Mouse (Mus musculus) heart, embryonic 14.5 days (tissue): ENCODE results near the gene Naa35. TPM values are rescaled to one million over a fixed set of nuclear protein-coding genes. Genes with fewer than 3 reads are reported as not detected.

Experiments used
- ATAC-seq: fragments of 200-750 bp; cut with Nextera tagmentation; 2 replicates; pipeline ENCODE4 v1.8.0; 2017; ENCODE audit warnings: low read depth, moderate TSS enrichment; ENCODE audit not compliant: insufficient number of reproducible peaks, insufficient read depth, low FRiP score
- H3K27ac ChIP-seq, 2 experiments: fragments of 200-500 bp in 1 of 2; fragments of 300-500 bp in 1 of 2; sonication (generic) in 1 of 2; replicated peaks in 1 of 2; 2 replicates each; pipeline ENCODE4 v1.5.1; 2012 to 2014; ENCODE audit warnings: low read depth in 2 of 2, low read length in 2 of 2, control low read depth in 1 of 2, mild to moderate bottlenecking in 1 of 2, mixed read lengths in 1 of 2; ENCODE audit not compliant: control insufficient read depth in 1 of 2, insufficient read depth in 1 of 2
- H3K27me3 ChIP-seq: fragments of 300-500 bp; sonication (generic); 2 replicates; pipeline ENCODE4 v1.6.1; 2014; ENCODE audit warnings: mild to moderate bottlenecking, low read length, control low read depth; ENCODE audit not compliant: control insufficient read depth, insufficient read depth
- H3K36me3 ChIP-seq: fragments of 300-500 bp; sonication (generic); 2 replicates; pipeline ENCODE4 v1.6.1; 2014; ENCODE audit warnings: mild to moderate bottlenecking, control low read depth, low read length, mixed read lengths; ENCODE audit not compliant: control insufficient read depth, insufficient read depth
- H3K4me1 ChIP-seq, 2 experiments: fragments of 200-500 bp in 1 of 2; fragments of 300-500 bp in 1 of 2; sonication (generic) in 1 of 2; 2 replicates each; pipeline ENCODE4 v1.6.1; 2012 to 2014; ENCODE audit warnings: low read length in 2 of 2, control low read depth in 1 of 2, mixed read lengths in 1 of 2; ENCODE audit not compliant: control insufficient read depth in 2 of 2, insufficient read depth in 2 of 2
- H3K4me2 ChIP-seq: fragments of 300-500 bp; sonication (generic); 2 replicates; pipeline ENCODE4 v1.6.1; 2014; ENCODE audit warnings: mild to moderate bottlenecking, low read length
- H3K4me3 ChIP-seq, 2 experiments: fragments of 200-500 bp in 1 of 2; fragments of 300-500 bp in 1 of 2; sonication (generic) in 1 of 2; 2 replicates each; pipeline ENCODE4 v1.5.1; 2012 to 2014; ENCODE audit warnings: low read length in 2 of 2, mild to moderate bottlenecking in 2 of 2, control low read depth in 1 of 2, low read depth in 1 of 2, moderate library complexity in 1 of 2; ENCODE audit not compliant: control insufficient read depth in 1 of 2, insufficient read depth in 1 of 2
- H3K9ac ChIP-seq: fragments of 300-500 bp; sonication (generic); 2 replicates; pipeline ENCODE4 v1.6.1; 2014; ENCODE audit warnings: mild to moderate bottlenecking, low read length
- H3K9me3 ChIP-seq: fragments of 300-500 bp; sonication (generic); 2 replicates; pipeline ENCODE4 v1.6.1; 2016; ENCODE audit warnings: low read length, control low read depth; ENCODE audit not compliant: control insufficient read depth
- WGBS: fragments of 180-500 bp; shearing (Covaris S2); extraction: QIAGEN DNeasy Blood & Tissue Kit; methylation state at CpG from one replicate; pipeline ENCODE4 v1.1.7; 2014; 5-methylcytosine and 5-hydroxymethylcytosine counted together
- polyA plus RNA-seq: library from polyadenylated mRNA; unstranded; fragments of >200 nt; fragmentation: Nextera tagmentation; extraction: Ambion mirVana; gene quantifications from 2 replicates; pipeline ENCODE4 v1.2.1, GENCODE M21; 2014

Naa35 gene
- polyA plus RNA-seq, 1 experiment from 2014 or later = 70.3 TPM

DNA sequence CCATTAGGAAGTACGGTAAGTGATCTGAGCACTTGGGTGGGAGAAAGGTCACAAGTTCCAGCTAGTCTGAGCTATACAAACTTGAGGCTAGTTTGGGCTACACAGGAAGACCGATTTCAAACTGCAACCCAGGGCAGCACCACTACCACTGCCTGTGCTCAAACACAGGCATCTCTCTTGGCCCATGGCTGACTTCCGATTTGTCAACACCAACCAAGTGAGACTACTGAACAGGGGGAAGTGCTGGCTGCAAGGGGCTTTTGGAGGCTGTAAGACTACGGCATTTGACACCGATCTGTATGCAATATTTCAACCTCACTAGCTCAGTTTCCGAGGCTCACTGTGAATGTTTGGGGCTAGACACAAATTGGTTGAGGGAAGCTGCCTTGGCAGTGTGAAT is 62.4 kb downstream of the Naa35 start:
- H3K4me1 ChIP-seq = peaks cover 18 to 27% of the 10 kb centered on the region in 2 experiments
- H3K9me3 ChIP-seq = no peaks in the 10 kb centered on the region
- no peak overlapping the region for H3K4me2 ChIP-seq
- no peak for ATAC-seq
- no peaks in the 10 kb centered on the region for H3K27me3 ChIP-seq
- WGBS = 71% methylated on average over 6 of the region's 6 CpGs
- H3K36me3 ChIP-seq = peaks cover 12% of the 10 kb centered on the region
- H3K9ac ChIP-seq = no peak overlapping the region
- H3K4me3 ChIP-seq = no peak overlapping the region
- no peak overlapping the region for H3K27ac ChIP-seq

DNA sequence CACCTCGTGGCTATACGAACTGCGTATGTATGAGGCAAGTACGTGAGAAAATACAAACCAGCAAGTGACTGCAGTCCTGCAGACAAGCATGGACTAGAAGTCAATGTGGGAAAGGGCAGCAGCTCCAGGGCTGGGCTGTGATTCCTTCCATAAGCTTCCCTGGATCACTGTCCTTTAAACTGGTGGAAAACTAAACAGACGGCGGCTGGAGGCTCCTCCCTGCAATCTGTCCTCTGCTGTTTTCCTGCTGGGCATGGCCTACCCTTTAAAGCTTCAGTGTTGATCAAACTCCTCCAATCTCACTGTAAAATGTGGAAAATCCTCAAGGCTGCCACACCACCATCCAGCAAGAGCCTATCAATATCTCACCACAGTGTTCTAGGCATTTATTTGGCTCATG is 63.5 kb downstream of the Naa35 start:
- Histone ChIP-seq H3K9me3 (no peaks in the 10 kb centered on the region), H3K4me1 (peaks cover 26 to 38% of the 10 kb centered on the region in 2 experiments), H3K36me3 (peaks cover 12% of the 10 kb centered on the region), H3K4me2 (no peak overlapping the region), H3K4me3 (no peak overlapping the region), H3K27ac (no peak overlapping the region), H3K9ac (no peak overlapping the region), H3K27me3 (no peaks in the 10 kb centered on the region)
- ATAC-seq = no peak
- 82% methylated on average over 6 of the region's 6 CpGs for WGBS

DNA sequence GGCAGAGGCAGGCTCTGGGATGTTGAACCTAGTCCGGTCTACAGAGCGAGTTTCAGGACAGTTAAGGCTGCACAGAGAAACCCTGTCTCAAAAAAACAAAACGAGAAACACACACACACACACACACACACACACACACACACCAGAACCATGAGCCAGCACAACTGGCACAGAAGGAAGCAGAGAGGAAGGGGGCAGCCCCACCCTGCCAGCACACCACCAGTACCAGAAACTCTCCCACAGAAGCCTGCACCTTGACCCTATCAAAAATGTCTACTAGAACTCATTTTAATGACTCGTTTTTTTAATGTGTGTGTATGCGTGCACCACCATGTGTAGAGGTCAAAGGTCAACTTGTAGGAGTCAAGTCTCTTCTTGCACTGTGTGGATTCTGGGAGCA is 64.7 kb downstream of the Naa35 start:
- no peak overlapping the region for H3K27ac ChIP-seq
- H3K9ac ChIP-seq = no peak overlapping the region
- ATAC-seq = no peak
- no peak overlapping the region for H3K4me2 ChIP-seq
- peaks cover 12% of the 10 kb centered on the region for H3K36me3 ChIP-seq
- H3K27me3 ChIP-seq = no peaks in the 10 kb centered on the region
- peaks cover 26 to 38% of the 10 kb centered on the region in 2 experiments for H3K4me1 ChIP-seq
- 85% methylated on average over 5 of the region's 5 CpGs for WGBS
- no peak overlapping the region for H3K4me3 ChIP-seq
- no peaks in the 10 kb centered on the region for H3K9me3 ChIP-seq

DNA sequence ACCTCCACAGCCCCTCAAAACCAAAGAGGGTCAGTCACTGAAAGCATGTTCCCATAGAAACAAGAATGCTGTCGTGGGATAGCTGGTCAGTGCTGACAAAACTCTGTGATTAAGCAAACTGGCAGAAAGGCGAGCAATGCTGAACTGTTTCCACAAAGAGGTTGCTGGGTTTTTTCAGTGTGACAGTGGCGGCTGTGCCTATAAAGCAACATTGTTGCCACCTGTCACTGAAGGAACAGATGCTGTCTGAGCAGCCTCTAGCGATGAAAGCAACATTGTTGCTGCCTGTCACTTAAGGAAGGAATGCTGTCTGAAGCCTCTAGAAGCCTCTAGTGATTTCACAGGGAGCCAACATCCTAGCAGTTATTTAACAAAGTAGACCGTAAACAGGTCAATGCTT is 67.6 kb downstream of the Naa35 start:
- ATAC-seq = no peak

DNA sequence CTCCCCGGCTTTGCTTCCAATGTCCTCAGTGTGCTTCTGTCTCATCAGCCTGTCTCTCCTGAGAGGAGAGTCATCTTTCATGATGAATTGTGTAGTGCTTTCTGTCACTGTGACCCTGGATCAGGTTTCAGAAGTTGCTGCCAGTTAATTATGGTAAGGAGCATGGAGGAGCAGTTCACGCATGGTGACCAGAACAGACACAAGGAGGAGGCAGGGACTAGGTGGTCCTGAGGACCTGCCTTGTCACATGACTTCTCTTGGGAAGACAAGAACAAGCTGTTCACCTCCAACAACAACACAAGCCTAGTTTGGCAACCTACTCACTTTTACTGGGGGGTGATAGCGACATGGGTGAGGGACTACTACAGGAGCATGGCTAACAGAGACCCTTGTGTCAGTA is 68.1 kb downstream of the Naa35 start:
- no peak overlapping the region for H3K9ac ChIP-seq
- H3K9me3 ChIP-seq = no peaks in the 10 kb centered on the region
- H3K4me1 ChIP-seq = peaks cover 13 to 18% of the 10 kb centered on the region in 2 experiments
- peaks cover 12% of the 10 kb centered on the region for H3K36me3 ChIP-seq
- ATAC-seq = no peak
- H3K27me3 ChIP-seq = no peaks in the 10 kb centered on the region
- no peak overlapping the region for H3K4me2 ChIP-seq
- no peak overlapping the region for H3K27ac ChIP-seq
- H3K4me3 ChIP-seq = no peak overlapping the region
- WGBS = 62% methylated on average over 3 of the region's 3 CpGs

More for the DNA sequence above, 67.6 kb downstream of the Naa35 start:
- peaks cover 12% of the 10 kb centered on the region for H3K36me3 ChIP-seq
- H3K27ac ChIP-seq = no peak overlapping the region
- no peak overlapping the region for H3K4me2 ChIP-seq
- no peak overlapping the region for H3K9ac ChIP-seq
- H3K9me3 ChIP-seq = no peaks in the 10 kb centered on the region
- H3K4me3 ChIP-seq = no peak overlapping the region
- no peaks in the 10 kb centered on the region for H3K27me3 ChIP-seq
- WGBS = 32% methylated on average over 5 of the region's 5 CpGs
- H3K4me1 ChIP-seq = peaks cover 15 to 20% of the 10 kb centered on the region in 2 experiments

DNA sequence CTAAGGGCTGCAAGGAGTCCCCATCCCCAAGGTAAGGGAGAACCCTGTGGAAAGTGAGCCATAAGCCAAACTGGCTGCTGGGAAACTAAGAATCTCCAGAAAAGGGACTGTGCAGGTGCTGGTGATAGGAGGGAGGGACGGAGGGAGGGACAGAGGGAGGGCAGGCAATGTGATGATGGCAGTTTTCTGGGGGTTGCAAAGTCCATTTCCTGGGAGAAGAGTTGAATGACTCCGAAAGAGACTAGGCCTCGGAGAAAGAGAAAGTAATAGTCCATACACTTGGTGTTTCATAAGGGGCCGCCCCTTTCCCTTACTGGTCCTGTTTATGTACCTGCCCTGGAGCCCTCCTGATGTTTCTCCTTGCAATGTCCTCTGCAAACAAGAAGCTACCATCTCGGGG is 69.4 kb downstream of the Naa35 start:
- Histone ChIP-seq H3K4me2 (no peak overlapping the region), H3K9me3 (no peaks in the 10 kb centered on the region), H3K4me1 (peaks cover 13 to 18% of the 10 kb centered on the region in 2 experiments), H3K9ac (no peak overlapping the region), H3K36me3 (peaks cover 4% of the 10 kb centered on the region), H3K4me3 (no peak overlapping the region), H3K27ac (no peak overlapping the region), H3K27me3 (no peaks in the 10 kb centered on the region)
- no peak for ATAC-seq
- 94% methylated on average over 5 of the region's 5 CpGs for WGBS

DNA sequence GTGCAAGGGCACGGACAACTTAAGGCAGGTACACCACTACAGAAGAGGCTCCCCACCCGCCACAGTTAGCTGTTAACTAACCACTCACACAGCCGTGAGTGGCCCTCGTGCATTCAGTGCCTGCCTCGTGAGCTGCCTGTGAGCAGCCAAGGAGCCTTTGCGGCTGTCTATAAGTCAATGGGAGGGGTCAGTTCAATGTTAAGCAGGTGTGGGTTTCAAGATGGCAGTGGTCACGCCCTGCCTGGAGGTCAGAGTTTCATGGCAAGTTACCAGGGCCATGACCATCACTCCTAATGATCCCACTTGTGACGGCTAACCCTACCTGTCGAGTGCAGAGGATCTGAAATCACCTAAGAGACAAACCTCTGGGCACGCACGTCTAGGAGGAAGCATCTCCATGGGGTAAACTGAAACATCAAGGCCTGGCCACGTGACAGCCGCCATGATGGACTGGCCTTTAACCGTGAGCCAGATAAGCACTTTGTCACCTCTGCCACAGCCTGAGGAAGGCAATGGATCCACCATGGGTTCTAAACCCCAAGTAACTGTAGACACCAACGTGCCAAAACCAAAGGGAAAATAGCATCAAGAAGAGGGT is 70.8 kb downstream of the Naa35 start:
- no peak overlapping the region for H3K4me2 ChIP-seq
- H3K27ac ChIP-seq = no peak overlapping the region
- no peak overlapping the region for H3K4me3 ChIP-seq
- no peaks in the 10 kb centered on the region for H3K9me3 ChIP-seq
- peaks cover 13 to 18% of the 10 kb centered on the region in 2 experiments for H3K4me1 ChIP-seq
- ATAC-seq = no peak
- H3K36me3 ChIP-seq = no peaks in the 10 kb centered on the region
- no peaks in the 10 kb centered on the region for H3K27me3 ChIP-seq
- WGBS = 92% methylated on average over 15 of the region's 15 CpGs
- no peak overlapping the region for H3K9ac ChIP-seq

DNA sequence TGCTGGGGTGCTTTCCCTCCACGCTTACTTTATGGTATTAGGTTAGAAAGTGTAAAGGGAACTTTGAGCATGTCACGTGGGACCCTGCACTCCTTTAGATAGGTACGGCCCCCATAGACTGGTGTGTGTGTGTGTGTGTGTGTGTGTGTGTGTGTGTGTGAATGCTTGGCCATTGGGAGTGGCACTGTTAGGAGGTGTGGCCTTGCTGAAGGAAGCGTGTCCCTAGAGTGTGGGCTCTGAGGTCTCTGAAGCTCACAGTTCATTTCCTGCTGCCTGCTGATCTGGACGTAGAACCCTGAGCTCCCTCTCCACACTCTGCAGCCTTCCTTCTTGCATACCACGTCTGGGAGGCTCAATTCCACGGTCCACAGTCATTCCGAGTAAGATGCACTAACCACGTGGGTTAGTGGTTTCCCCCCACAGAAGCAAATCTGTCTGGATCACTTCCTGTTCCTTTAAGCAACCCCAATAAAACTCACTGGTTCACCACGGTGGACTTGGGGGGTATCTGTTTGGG is 71.3 kb downstream of the Naa35 start:
- no peak overlapping the region for H3K4me2 ChIP-seq
- WGBS = 63% methylated on average over 10 of the region's 10 CpGs
- no peaks in the 10 kb centered on the region for H3K27me3 ChIP-seq
- no peaks in the 10 kb centered on the region for H3K9me3 ChIP-seq
- no peak overlapping the region for H3K4me3 ChIP-seq
- peak overlapping the region; percentile 31 to 58; a peak in 3 of 4 replicates for H3K27ac ChIP-seq
- H3K4me1 ChIP-seq = peaks cover 13 to 18% of the 10 kb centered on the region in 2 experiments
- H3K36me3 ChIP-seq = no peaks in the 10 kb centered on the region
- ATAC-seq = no peak
- no peak overlapping the region for H3K9ac ChIP-seq
